Mouse (Mus musculus) neural tube, embryonic 11.5 days (tissue): ENCODE results near the gene Apaf1. TPM values are rescaled to one million over a fixed set of nuclear protein-coding genes. Genes with fewer than 3 reads are reported as not detected.

Experiments
- ATAC-seq: fragments of 200-750 bp; cut with Nextera tagmentation; 2 replicates; pipeline ENCODE4 v1.8.0; 2017; ENCODE audit warnings: moderate number of reproducible peaks, mild to moderate bottlenecking, moderate TSS enrichment, moderate library complexity; ENCODE audit not compliant: insufficient read depth, low FRiP score, low TSS enrichment
- DNase-seq: peaks from one replicate; pipeline ENCODE4 v3.0.0-alpha.2; 2015; ENCODE audit warnings: low spot score
- H3K27ac ChIP-seq: fragments of 300-500 bp; sonication (generic); 2 replicates; pipeline ENCODE4 v1.5.1; 2014; ENCODE audit warnings: low read depth, mild to moderate bottlenecking, low read length
- H3K27me3 ChIP-seq: fragments of 300-500 bp; sonication (generic); 2 replicates; pipeline ENCODE4 v1.6.1; 2014; ENCODE audit warnings: mild to moderate bottlenecking, low read length, mixed read lengths; ENCODE audit not compliant: control insufficient read depth, insufficient read depth
- H3K36me3 ChIP-seq: fragments of 300-500 bp; sonication (generic); 2 replicates; pipeline ENCODE4 v1.6.1; 2014; ENCODE audit warnings: mild to moderate bottlenecking, low read length, moderate library complexity, mixed read lengths; ENCODE audit not compliant: control insufficient read depth, insufficient read depth
- H3K4me1 ChIP-seq: fragments of 300-500 bp; sonication (generic); 2 replicates; pipeline ENCODE4 v1.6.1; 2014; ENCODE audit warnings: low read length, mixed read lengths; ENCODE audit not compliant: control insufficient read depth, insufficient read depth
- H3K4me2 ChIP-seq: fragments of 300-500 bp; sonication (generic); 2 replicates; pipeline ENCODE4 v1.6.1; 2014; ENCODE audit warnings: low read depth, mild to moderate bottlenecking, moderate library complexity
- H3K4me3 ChIP-seq: fragments of 300-500 bp; sonication (generic); 2 replicates; pipeline ENCODE4 v1.5.1; 2014; ENCODE audit warnings: low read depth, low read length
- H3K9ac ChIP-seq: fragments of 300-500 bp; sonication (generic); 2 replicates; pipeline ENCODE4 v1.6.1; 2014; ENCODE audit warnings: mild to moderate bottlenecking, low read length
- H3K9me3 ChIP-seq: fragments of 300-500 bp; sonication (generic); 2 replicates; pipeline ENCODE4 v1.6.1; 2016; ENCODE audit warnings: low read length; ENCODE audit not compliant: control insufficient read depth
- WGBS: fragments of 180-500 bp; shearing (Covaris S2); extraction: QIAGEN DNeasy Blood & Tissue Kit; methylation state at CpG from one replicate; pipeline ENCODE4 v1.1.7; 2014; 5-methylcytosine and 5-hydroxymethylcytosine counted together
- polyA plus RNA-seq: library from polyadenylated mRNA; unstranded; fragments of >200 nt; fragmentation: Nextera tagmentation; extraction: Ambion mirVana; gene quantifications from 2 replicates; pipeline ENCODE4 v1.2.1, GENCODE M21; 2014

Apaf1 gene
- polyA plus RNA-seq, 1 experiment from 2014 or later = 27.4 TPM

GRCm38 (mm10) chr10:90960374-90960773 is 122.2 kb downstream of the Apaf1 start:
- Histone ChIP-seq H3K4me1 (no peaks in the 10 kb centered on the region), H3K36me3 (no peaks in the 10 kb centered on the region), H3K27ac (no peak overlapping the region), H3K4me2 (no peak overlapping the region), H3K9me3 (no peaks in the 10 kb centered on the region), H3K4me3 (no peak overlapping the region), H3K9ac (no peak overlapping the region), H3K27me3 (no peaks in the 10 kb centered on the region)
- 76% methylated on average over 7 of the region's 7 CpGs for WGBS
- DNase-seq (no peak), ATAC-seq (no peak)

GRCm38 (mm10) chr10:90953821-90954220 is 128.7 kb downstream of the Apaf1 start:
- Histone ChIP-seq H3K4me2 (no peak overlapping the region), H3K4me3 (no peak overlapping the region), H3K27ac (no peak overlapping the region), H3K9ac (no peak overlapping the region), H3K4me1 (no peaks in the 10 kb centered on the region), H3K27me3 (no peaks in the 10 kb centered on the region), H3K9me3 (no peaks in the 10 kb centered on the region), H3K36me3 (no peaks in the 10 kb centered on the region)
- WGBS = 82% methylated on average over 6 of the region's 6 CpGs
- no peak for DNase-seq
- no peak for ATAC-seq

- H3K27me3 ChIP-seq = no peaks in the 10 kb centered on the region
- no peaks in the 10 kb centered on the region for H3K4me1 ChIP-seq
- no peaks in the 10 kb centered on the region for H3K9me3 ChIP-seq
- ATAC-seq (no peak), DNase-seq (no peak)
- no peak overlapping the region for H3K27ac ChIP-seq
- no peak overlapping the region for H3K4me3 ChIP-seq
- no peak overlapping the region for H3K9ac ChIP-seq
- no peak overlapping the region for H3K4me2 ChIP-seq
- H3K36me3 ChIP-seq = no peaks in the 10 kb centered on the region
- 89% methylated on average over 15 of the region's 15 CpGs for WGBS
Observed at GRCm38 (mm10) chr10:90953103-90953709, 129.4 kb downstream of the Apaf1 start.

- no peak overlapping the region for H3K27ac ChIP-seq
- DNase-seq = no peak
- no peaks in the 10 kb centered on the region for H3K27me3 ChIP-seq
- H3K4me2 ChIP-seq = no peak overlapping the region
- no peaks in the 10 kb centered on the region for H3K9me3 ChIP-seq
- H3K9ac ChIP-seq = no peak overlapping the region
- ATAC-seq = no peak
- H3K4me3 ChIP-seq = no peak overlapping the region
- no peaks in the 10 kb centered on the region; the same call in 1 of the 2 replicates for H3K36me3 ChIP-seq
- H3K4me1 ChIP-seq = no peaks in the 10 kb centered on the region
- WGBS = 93% methylated on average over 18 of the region's 18 CpGs
Observed at GRCm38 (mm10) chr10:90947608-90948373, 134.8 kb downstream of the Apaf1 start.

- Histone ChIP-seq H3K9ac (no peak overlapping the region), H3K4me3 (no peak overlapping the region), H3K4me1 (no peaks in the 10 kb centered on the region), H3K27ac (no peak overlapping the region), H3K27me3 (no peaks in the 10 kb centered on the region), H3K36me3 (no peaks in the 10 kb centered on the region; the same call in 1 of the 2 replicates), H3K4me2 (no peak overlapping the region), H3K9me3 (no peaks in the 10 kb centered on the region)
- DNase-seq = no peak
- 88% methylated on average over 6 of the region's 6 CpGs for WGBS
- no peak for ATAC-seq
Observed at GRCm38 (mm10) chr10:90947043-90947442, 135.5 kb downstream of the Apaf1 start.

- DNase-seq (no peak), ATAC-seq (no peak)
- 82% methylated on average over 14 of the region's 14 CpGs for WGBS
- H3K4me3 ChIP-seq = no peak overlapping the region
- no peak overlapping the region for H3K4me2 ChIP-seq
- H3K9ac ChIP-seq = no peak overlapping the region
- H3K27ac ChIP-seq = no peak overlapping the region
- no peaks in the 10 kb centered on the region for H3K27me3 ChIP-seq
- no peaks in the 10 kb centered on the region for H3K4me1 ChIP-seq
- no peaks in the 10 kb centered on the region for H3K9me3 ChIP-seq
- no peaks in the 10 kb centered on the region; the same call in 1 of the 2 replicates for H3K36me3 ChIP-seq
Observed at GRCm38 (mm10) chr10:90942001-90942700, 140.4 kb downstream of the Apaf1 start.

- no peak overlapping the region for H3K4me3 ChIP-seq
- H3K4me2 ChIP-seq = no peak overlapping the region
- H3K27me3 ChIP-seq = no peaks in the 10 kb centered on the region
- H3K27ac ChIP-seq = no peak overlapping the region
- DNase-seq (no peak), ATAC-seq (no peak)
- no peaks in the 10 kb centered on the region for H3K9me3 ChIP-seq
- no peaks in the 10 kb centered on the region for H3K4me1 ChIP-seq
- no peaks in the 10 kb centered on the region; the same call in 1 of the 2 replicates for H3K36me3 ChIP-seq
- no peak overlapping the region for H3K9ac ChIP-seq
- WGBS = 83% methylated on average over 15 of the region's 15 CpGs
Observed at GRCm38 (mm10) chr10:90940521-90941520, 141.7 kb downstream of the Apaf1 start.
